Mouse (Mus musculus): Measurements from ENCODE around the gene Krt26. TPM values are rescaled to one million over a fixed set of nuclear protein-coding genes. Genes with fewer than 3 reads are reported as not detected.
A peak's percentile ranks its signal among the peaks of the same experiment; 100 is the strongest.

Krt26 gene
- not detected for total RNA-seq (2021)
- long read RNA-seq, experiment 1 = 0 reads
- long read RNA-seq, experiment 2 = 0 reads

GRCm38 (mm10) chr11:99337866-99338265 is at the start of gene Krt26:
Gene Krt26 (minus strand): TSS chr11:99337966.
- DNase-seq (ENCODE audit: low spot score in 2 of 2) = no peak

- peak; percentile 77 to 78 for DNase-seq (ENCODE audit: low spot score in 2 of 2)
Observed at GRCm38 (mm10) chr11:99385813-99386721, 48.3 kb upstream of the Krt26 start.

- peak; percentile 43 to 50 for DNase-seq (ENCODE audit: low spot score in 2 of 2)
Observed at GRCm38 (mm10) chr11:99379568-99379967, 41.8 kb upstream of the Krt26 start.

GRCm38 (mm10) chr11:99374803-99375202 is 37.0 kb upstream of the Krt26 start, which contains the start of gene Krt28:
Gene Krt28 (minus strand): TSS chr11:99374903.
- DNase-seq (ENCODE audit: low spot score in 2 of 2) = no peak

GRCm38 (mm10) chr11:99369853-99370451 is 32.2 kb upstream of the Krt26 start:
- no peak for DNase-seq (ENCODE audit: low spot score in 2 of 2)

- no peak for DNase-seq (ENCODE audit: low spot score in 2 of 2)
Observed at GRCm38 (mm10) chr11:99369229-99369628, 31.5 kb upstream of the Krt26 start.

- DNase-seq (ENCODE audit: low spot score in 2 of 2) = no peak
Observed at GRCm38 (mm10) chr11:99366791-99367190, 29.0 kb upstream of the Krt26 start.

- no peak for DNase-seq (ENCODE audit: low spot score in 2 of 2)
Observed at GRCm38 (mm10) chr11:99364412-99364811, 26.6 kb upstream of the Krt26 start.

GRCm38 (mm10) chr11:99361423-99361822 is 23.7 kb upstream of the Krt26 start:
- DNase-seq (ENCODE audit: low spot score in 2 of 2) = no peak

- no peak for DNase-seq (ENCODE audit: low spot score in 2 of 2)
Observed at GRCm38 (mm10) chr11:99351004-99351403, 13.2 kb upstream of the Krt26 start, which contains the start of gene Krt27. Gene Krt27 (minus strand): TSS chr11:99351104.

- no peak for DNase-seq (ENCODE audit: low spot score in 2 of 2)
Observed at GRCm38 (mm10) chr11:99339299-99339847, 1.6 kb upstream of the Krt26 start.

- DNase-seq (ENCODE audit: low spot score in 2 of 2) = no peak
Observed at GRCm38 (mm10) chr11:99333426-99333825, 4.3 kb downstream of the Krt26 start.

- DNase-seq (ENCODE audit: low spot score in 2 of 2) = no peak
Observed at GRCm38 (mm10) chr11:99329655-99330054, 8.1 kb downstream of the Krt26 start.

GRCm38 (mm10) chr11:99322851-99323250 is 14.9 kb downstream of the Krt26 start, which contains the start of gene Krt25:
Gene Krt25 (minus strand): TSS chr11:99322951.
- no peak for DNase-seq (ENCODE audit: low spot score in 2 of 2)

GRCm38 (mm10) chr11:99321094-99321493 is 16.7 kb downstream of the Krt26 start:
- no peak for DNase-seq (ENCODE audit: low spot score in 2 of 2)

GRCm38 (mm10) chr11:99319127-99319526 is 18.6 kb downstream of the Krt26 start:
- no peak for DNase-seq (ENCODE audit: low spot score in 2 of 2)

- no peak for DNase-seq (ENCODE audit: low spot score in 2 of 2)
Observed at GRCm38 (mm10) chr11:99316543-99316942, 21.2 kb downstream of the Krt26 start.

GRCm38 (mm10) chr11:99314594-99314993 is 23.2 kb downstream of the Krt26 start:
- DNase-seq (ENCODE audit: low spot score in 2 of 2) = no peak

- no peak for DNase-seq (ENCODE audit: low spot score in 2 of 2)
Observed at GRCm38 (mm10) chr11:99310882-99311281, 26.9 kb downstream of the Krt26 start.

GRCm38 (mm10) chr11:99307579-99307978 is 30.2 kb downstream of the Krt26 start:
- DNase-seq (ENCODE audit: low spot score in 2 of 2) = peak in 1 of 2 experiments; percentile 18

- no peak for DNase-seq (ENCODE audit: low spot score in 2 of 2)
Observed at GRCm38 (mm10) chr11:99295039-99295438, 42.7 kb downstream of the Krt26 start.

- DNase-seq (ENCODE audit: low spot score in 2 of 2) = peak in 1 of 2 experiments; percentile 14
Observed at GRCm38 (mm10) chr11:99292846-99293245, 44.9 kb downstream of the Krt26 start.

All from adrenal gland, postnatal 4 days (tissue).